Mouse (Mus musculus) frontal cortex, postnatal 10 days (tissue): Measurements from ENCODE around the gene Klrg2.

Experiments
- DNase-seq, 2 experiments: peaks; one replicate each; pipeline ENCODE4 v3.0.0; 2022; ENCODE audit warnings: low spot score in 2 of 2, mixed read lengths in 1 of 2

Gene Klrg2

GRCm38 (mm10) chr6:38629556-38629955, 7.5 kb downstream of the Klrg2 start:
- DNase-seq, result no peak

- no peak for DNase-seq
These were observed 9.6 kb downstream of the Klrg2 start for GRCm38 (mm10) chr6:38627486-38627885.

- no peak for DNase-seq
These were observed 10.0 kb downstream of the Klrg2 start for GRCm38 (mm10) chr6:38627081-38627480.

- no peak for DNase-seq
These were observed 11.0 kb downstream of the Klrg2 start for GRCm38 (mm10) chr6:38626086-38626485.

- DNase-seq, result no peak
These were observed 12.6 kb downstream of the Klrg2 start for GRCm38 (mm10) chr6:38624439-38624838.

- no peak for DNase-seq
These were observed 13.6 kb downstream of the Klrg2 start for GRCm38 (mm10) chr6:38623457-38623856.

GRCm38 (mm10) chr6:38622406-38622805, 14.6 kb downstream of the Klrg2 start:
- no peak for DNase-seq

- DNase-seq, result no peak
These were observed 27.1 kb downstream of the Klrg2 start for GRCm38 (mm10) chr6:38609892-38610291.

GRCm38 (mm10) chr6:38597481-38597880, 39.6 kb downstream of the Klrg2 start:
- no peak for DNase-seq

GRCm38 (mm10) chr6:38581711-38582110, 55.3 kb downstream of the Klrg2 start:
- no peak for DNase-seq

- DNase-seq, result no peak
These were observed 56.8 kb downstream of the Klrg2 start for GRCm38 (mm10) chr6:38580112-38580857.

- no peak for DNase-seq
These were observed 60.9 kb downstream of the Klrg2 start for GRCm38 (mm10) chr6:38576096-38576495.
